Mouse (Mus musculus) lung, adult 2 months (tissue): ENCODE results near the gene Ccdc177. TPM values are rescaled to one million over a fixed set of nuclear protein-coding genes. Genes with fewer than 3 reads are reported as not detected.

Source experiments
- DNase-seq: peaks from one replicate; pipeline ENCODE4 v3.0.0; 2022
- H3K4me1 ChIP-seq: fragments of 200-500 bp; 2 replicates; pipeline ENCODE4 v1.6.1; 2011; ENCODE audit warnings: low read length; ENCODE audit not compliant: control insufficient read depth, insufficient read depth
- H3K4me3 ChIP-seq: fragments of 200-500 bp; replicated peaks from 2 replicates; pipeline ENCODE3; 2011; ENCODE audit warnings: low read depth, mild to moderate bottlenecking, control low read depth, low read length; ENCODE audit errors: extremely low read depth
- CTCF ChIP-seq: fragments of 200-500 bp; IDR thresholded peaks from 2 replicates; pipeline ENCODE4 v1.5.1; 2011; ENCODE audit warnings: mild to moderate bottlenecking, low read length, control low read depth; ENCODE audit not compliant: insufficient read depth
- POLR2A ChIP-seq: fragments of 200-500 bp; IDR thresholded peaks from 2 replicates; pipeline ENCODE4 v1.6.1; 2011; ENCODE audit warnings: low read depth, mild to moderate bottlenecking, control low read depth, low read length, borderline replicate concordance; ENCODE audit errors: extremely low read depth
- WGBS: fragments of 180-500 bp; shearing (Covaris S2); methylation state at CpG from one replicate; pipeline ENCODE4 v1.1.7; 2018; 5-methylcytosine and 5-hydroxymethylcytosine counted together
- polyA plus RNA-seq: library from polyadenylated mRNA; depleted of rRNA; stranded (reverse); fragments of >200 nt; gene quantifications from 2 replicates; pipeline ENCODE4 v1.2.3, GENCODE M21; 2012

Ccdc177 gene
- polyA plus RNA-seq, 1 experiment: not detected

DNA sequence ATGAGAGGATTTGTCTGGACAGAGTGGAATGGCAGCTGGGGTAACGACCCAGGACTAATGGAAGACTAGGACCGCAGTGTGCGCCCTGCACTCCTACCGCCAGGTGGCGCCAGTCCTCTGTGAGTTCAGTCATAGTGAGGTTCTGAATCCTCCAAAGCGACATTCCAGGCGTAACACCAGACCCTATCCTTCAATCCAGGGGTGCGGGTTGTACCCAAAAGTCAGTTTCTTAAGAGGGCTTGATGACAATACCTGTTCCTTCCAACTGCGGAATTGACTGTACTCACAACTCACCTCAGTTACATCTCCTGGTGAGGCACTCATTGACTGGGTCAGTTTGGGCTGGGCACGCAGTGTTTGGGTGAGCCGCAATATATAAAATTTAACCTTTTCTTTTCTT, 9.2 kb upstream of the Ccdc177 start:
- Histone ChIP-seq H3K4me3 (no peak overlapping the region), H3K4me1 (no peaks in the 10 kb centered on the region)
- DNase-seq: peak; percentile 78
- WGBS: 17% methylated on average over 11 of the region's 11 CpGs
- TF ChIP-seq CTCF: peak; percentile 99
- TF ChIP-seq POLR2A: no peak

DNA sequence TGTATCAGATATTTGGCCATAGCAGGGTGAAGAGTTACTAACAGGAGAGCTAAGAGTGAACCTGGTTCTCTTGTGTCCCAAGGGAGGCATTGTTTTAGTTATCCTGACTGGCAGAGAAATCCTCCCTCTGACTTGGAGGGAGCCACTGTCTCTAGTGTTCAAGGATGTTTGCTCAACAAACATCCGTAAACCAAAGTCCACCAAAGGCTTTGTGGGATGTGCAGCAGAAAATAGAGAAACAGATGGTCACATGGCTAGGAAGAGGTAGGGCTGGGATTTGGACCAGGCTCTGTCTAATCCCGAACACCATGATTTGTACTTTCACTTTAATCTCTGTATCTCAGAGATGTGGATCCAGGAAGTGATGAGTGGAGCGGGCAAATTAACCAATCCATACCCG, 3.6 kb upstream of the Ccdc177 start:
- Histone ChIP-seq H3K4me3 (no peak overlapping the region), H3K4me1 (no peaks in the 10 kb centered on the region; the same call in 1 of the 2 replicates)
- no peak for TF ChIP-seq CTCF
- TF ChIP-seq POLR2A: no peak
- 40% methylated on average over 4 of the region's 4 CpGs for WGBS
- no peak for DNase-seq

DNA sequence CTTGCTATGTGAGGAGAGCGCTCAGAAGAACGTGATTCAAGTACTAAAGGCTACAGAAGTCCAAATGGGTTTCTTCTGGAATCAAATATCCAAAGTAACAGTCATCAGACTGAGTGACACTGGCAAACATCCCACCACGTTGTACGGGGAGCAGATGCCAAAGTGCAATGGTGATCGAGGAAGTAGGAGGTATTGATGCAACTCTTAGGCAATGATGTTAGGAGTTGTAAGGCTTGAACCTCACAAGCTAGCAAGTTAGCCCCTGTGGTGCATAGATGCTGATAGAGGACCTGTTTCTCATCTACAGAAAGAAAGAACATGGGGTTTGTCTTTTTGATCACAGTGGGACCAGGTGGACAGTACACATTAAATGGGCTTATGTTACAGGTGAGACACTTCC, 2.5 kb upstream of the Ccdc177 start:
- WGBS: 65% methylated on average over 5 of the region's 5 CpGs
- H3K4me3 ChIP-seq: no peak overlapping the region

DNA sequence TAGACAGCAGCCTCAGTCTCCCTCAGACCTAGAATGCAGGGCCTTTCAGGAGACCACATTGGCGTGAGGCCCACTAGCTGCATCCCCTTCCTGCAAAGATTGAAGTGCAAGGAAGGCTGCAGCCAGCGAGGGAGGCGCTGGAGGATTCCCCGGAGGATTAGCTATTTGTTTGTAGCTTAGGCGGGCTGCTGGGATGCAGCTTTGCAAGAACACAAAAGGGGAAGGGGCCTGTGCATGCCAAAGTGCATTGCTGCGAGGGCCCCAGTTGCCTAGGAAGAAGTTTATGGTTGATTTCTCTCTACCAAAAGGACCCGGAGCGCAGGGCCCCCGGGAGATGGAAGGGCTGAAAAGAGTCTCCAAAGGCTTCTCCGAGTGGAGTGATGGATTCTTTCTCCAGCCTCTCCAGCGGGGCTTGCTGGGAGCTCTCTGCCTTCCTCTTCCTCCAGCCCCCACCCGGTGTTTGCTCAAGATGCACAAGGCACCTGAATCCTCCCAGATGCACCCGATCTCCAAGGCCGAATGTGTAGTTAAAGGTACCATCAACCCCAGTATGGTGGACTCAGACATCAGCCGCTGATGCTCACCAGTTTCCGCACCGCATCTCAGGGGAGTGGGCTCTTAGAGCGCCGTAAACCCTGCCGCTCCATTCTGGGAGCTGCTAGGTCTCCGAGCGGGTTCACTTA, 633 bp downstream of the Ccdc177 start:
- Histone ChIP-seq H3K4me3 (no peak overlapping the region), H3K4me1 (peaks cover 3% of the 10 kb centered on the region)
- 9% methylated on average over 22 of the region's 22 CpGs for WGBS
- DNase-seq: no peak
- TF ChIP-seq CTCF (no peak), POLR2A (no peak)

More for the DNA sequence above, 2.5 kb upstream of the Ccdc177 start:
- TF ChIP-seq CTCF (no peak), POLR2A (no peak)
- no peak for DNase-seq
- H3K4me1 ChIP-seq: no peaks in the 10 kb centered on the region; the same call in none of the 2 replicates

DNA sequence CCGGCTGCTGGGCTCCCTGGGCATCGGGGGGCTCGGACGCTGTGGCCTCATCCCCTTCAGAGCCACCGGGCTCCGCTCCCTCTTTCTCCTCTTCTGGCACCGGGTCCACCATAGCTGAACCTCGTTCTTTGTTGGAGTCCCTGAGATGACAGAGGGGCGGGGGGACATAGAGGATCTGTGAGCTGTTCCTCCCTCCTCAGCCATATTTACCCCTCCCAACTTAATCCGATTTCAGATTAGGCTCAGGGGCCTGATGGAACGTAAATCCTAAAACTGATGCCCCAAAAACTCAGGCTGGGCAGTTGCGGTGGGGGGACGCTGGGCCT, 1.1 kb downstream of the Ccdc177 start:
- whole genome bisulfite sequencing: 11% methylated on average over 13 of the region's 13 CpGs
- DNase-seq: no peak
- Histone ChIP-seq H3K4me3 (no peak overlapping the region), H3K4me1 (peaks cover 3% of the 10 kb centered on the region)
- TF ChIP-seq CTCF (no peak), POLR2A (no peak)

DNA sequence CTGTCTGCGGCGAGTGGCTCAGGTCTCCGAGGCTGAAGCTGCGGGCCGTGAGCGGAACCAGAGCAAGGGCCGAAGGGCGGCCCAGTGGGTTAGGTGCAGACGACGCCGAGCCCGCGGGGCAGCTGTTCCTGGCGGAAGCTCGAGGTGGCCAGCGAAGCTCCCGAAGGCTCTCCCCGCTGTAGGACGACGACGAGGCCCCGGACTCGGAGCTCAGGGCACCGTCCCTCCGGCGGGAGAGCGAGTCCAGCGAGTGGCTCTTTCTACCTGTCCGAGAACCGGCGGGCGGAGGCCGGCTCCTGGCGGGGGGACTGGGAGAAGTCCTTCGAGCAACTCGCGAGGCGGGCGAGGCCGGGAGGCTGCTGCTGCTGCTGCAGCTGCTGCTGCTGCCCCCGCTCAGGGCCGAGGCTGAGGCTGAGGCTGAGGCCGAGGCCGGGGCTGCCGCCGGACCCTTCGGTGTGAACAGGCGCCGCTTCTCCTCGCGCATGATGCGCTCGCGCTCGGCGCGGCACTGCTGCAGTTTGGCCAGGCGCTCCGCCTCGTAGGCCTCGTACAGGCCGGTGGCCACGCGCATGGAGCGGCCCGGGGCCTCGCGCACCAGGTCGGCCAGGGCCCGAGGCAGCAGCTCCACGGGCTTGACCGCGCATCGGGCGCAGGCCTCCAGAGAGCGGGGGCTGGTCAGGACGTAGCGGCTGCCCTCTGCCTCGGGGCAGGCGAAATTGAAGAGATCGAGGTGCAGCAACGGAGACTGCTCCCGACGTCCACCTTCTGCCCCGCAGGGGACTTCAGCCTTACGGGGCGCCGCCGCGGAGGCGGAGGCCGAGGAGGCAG, 1.7 kb downstream of the Ccdc177 start:
- peak overlapping the region; percentile 9 for H3K4me3 ChIP-seq
- WGBS: 2% methylated on average over 92 of the region's 92 CpGs
- peaks cover 3% of the 10 kb centered on the region for H3K4me1 ChIP-seq
- TF ChIP-seq POLR2A (no peak), CTCF (no peak)
- peak; percentile 62 for DNase-seq

DNA sequence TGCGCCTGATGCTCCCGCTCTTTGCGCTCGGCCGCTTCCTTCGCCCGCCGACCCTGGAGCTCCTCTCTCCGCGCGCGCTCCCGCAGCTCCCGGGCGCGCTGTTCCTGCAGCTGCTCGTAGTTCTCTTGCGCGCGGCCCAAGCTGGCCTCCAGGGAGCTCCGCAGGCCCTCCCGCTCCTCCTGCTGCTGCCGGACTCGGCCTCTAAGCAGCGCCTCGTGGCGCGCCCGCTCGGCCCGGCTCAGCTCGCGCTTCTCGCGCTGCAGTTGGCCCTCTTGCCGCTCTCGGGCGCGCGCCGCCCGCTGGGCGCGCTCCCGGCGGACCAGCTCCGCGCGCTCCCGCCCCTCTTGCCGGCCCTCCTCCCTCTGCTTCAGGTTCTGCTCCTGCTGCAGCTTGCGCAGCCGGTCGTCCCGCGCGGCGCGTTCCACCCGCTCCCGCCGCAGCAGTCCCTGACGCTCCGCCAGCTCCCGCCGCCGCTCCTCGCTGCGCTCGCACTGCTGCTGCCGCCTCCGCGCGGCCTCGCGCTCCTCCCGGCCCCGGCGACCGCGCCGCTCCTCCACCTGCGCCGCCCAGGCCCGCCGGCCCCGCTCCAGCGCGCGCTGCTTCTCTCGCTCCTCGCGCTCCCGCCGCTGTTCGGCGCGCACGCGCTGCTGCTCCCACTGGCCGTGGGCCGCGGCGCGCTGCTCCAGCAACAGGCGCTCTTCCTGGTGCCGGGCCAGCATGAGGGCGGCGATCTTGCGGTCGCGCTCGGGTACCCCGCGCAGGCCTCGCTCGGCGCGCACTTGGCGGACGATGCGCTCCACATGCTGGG, 2.5 kb downstream of the Ccdc177 start:
- WGBS: under 1% methylated on average over 116 of the region's 122 CpGs
- DNase-seq: no peak
- Histone ChIP-seq H3K4me1 (peaks cover 3% of the 10 kb centered on the region), H3K4me3 (peak overlapping the region; percentile 9)
- no peak for TF ChIP-seq CTCF
- no peak for TF ChIP-seq POLR2A

DNA sequence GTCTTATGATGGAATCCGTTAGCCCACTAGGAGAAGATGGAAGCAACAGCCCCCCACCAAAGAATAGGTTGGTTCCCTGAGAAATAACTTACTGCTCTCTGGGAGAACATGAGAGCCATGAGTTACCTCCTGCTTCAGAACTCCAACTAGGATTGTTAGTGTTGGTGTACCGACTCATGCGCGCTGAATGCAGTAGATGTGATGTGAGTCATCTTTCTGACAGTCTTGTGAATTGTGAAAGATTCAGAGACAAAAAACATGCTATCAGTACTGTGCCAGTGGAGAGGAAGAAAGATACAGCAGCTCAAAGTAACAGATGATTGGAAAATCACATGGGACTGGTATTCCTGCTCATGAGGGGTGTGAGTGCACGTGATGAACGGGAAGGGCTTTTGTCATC, 8.9 kb downstream of the Ccdc177 start:
- WGBS: 87% methylated on average over 6 of the region's 6 CpGs
- Histone ChIP-seq H3K4me3 (no peak overlapping the region), H3K4me1 (no peaks in the 10 kb centered on the region)
- no peak for DNase-seq
- no peak for TF ChIP-seq POLR2A
- no peak for TF ChIP-seq CTCF

DNA sequence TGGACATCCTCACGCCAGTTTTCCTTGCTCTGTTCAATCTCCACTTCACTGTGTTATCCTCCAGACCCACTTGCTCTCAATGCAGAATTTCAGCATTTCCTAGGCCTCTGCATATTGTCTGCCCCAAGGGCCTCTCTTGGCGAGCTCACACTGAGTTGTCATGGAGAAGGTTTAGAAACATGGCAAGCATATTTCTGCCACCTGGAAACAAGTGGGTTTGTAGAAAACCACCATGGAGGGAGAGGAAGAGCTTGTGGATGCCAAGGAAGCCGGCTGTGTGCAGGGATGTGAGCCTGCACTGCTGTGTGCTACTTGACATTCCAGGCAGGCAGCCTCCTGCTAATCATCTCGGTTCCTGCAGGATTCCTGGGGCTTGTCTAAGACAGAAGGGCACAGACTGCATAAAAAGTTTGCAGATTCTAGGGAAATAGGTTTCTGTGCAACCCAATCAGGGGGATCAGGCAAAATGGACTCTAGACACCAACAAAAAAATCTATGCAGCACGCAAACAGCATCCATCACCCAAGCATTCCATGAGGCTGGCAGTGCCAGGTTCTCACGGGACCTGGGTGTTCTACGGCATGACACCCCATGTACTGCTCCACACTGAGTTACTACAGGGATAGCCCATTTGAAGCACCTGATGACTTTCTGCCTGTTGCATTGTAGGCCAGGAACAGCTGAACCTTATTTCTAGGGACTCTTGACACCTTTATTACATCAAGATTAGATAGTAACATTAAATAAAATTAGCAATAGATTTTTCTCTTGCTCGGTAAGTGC, 14.3 kb downstream of the Ccdc177 start:
- DNase-seq: no peak
- WGBS: 58% methylated on average over 8 of the region's 8 CpGs
- TF ChIP-seq POLR2A: no peak
- no peak for TF ChIP-seq CTCF
- no peaks in the 10 kb centered on the region for H3K4me1 ChIP-seq
- no peak overlapping the region for H3K4me3 ChIP-seq
